Mouse (Mus musculus) kidney, adult 2 months (tissue): Measurements from ENCODE around the gene Dbil5. TPM values are rescaled to one million over a fixed set of nuclear protein-coding genes. Genes with fewer than 3 reads are reported as not detected.

ENCODE experiments used
- DNase-seq: peaks from one replicate; pipeline ENCODE4 v3.0.0; 2021
- H3K27ac ChIP-seq: fragments of 200-500 bp; 2 replicates; pipeline ENCODE4 v1.5.1; 2012; ENCODE audit warnings: low read depth, low read length, control low read depth, inconsistent platforms; ENCODE audit not compliant: insufficient read depth
- H3K27me3 ChIP-seq: fragments of 200-500 bp; replicated peaks from 2 replicates; pipeline ENCODE4 v1.6.1; 2012; ENCODE audit warnings: mild to moderate bottlenecking, moderate library complexity, low read length, inconsistent platforms; ENCODE audit not compliant: control insufficient read depth, insufficient read depth
- H3K36me3 ChIP-seq: fragments of 200-500 bp; 2 replicates; pipeline ENCODE4 v1.6.1; 2012; ENCODE audit warnings: mild to moderate bottlenecking, moderate library complexity, low read length, inconsistent platforms; ENCODE audit not compliant: control insufficient read depth, insufficient read depth
- H3K4me1 ChIP-seq: fragments of 200-500 bp; 2 replicates; pipeline ENCODE4 v1.6.1; 2011; ENCODE audit warnings: low read length; ENCODE audit not compliant: control insufficient read depth, insufficient read depth
- H3K4me3 ChIP-seq: fragments of 200-500 bp; 2 replicates; pipeline ENCODE4 v1.5.1; 2011; ENCODE audit warnings: mild to moderate bottlenecking, low read depth, low read length, control low read depth; ENCODE audit not compliant: insufficient read depth
- CTCF ChIP-seq: fragments of 200-500 bp; conservative IDR thresholded peaks from 2 replicates; pipeline ENCODE4 v1.5.1; 2011; ENCODE audit warnings: low read depth, mild to moderate bottlenecking, control low read depth, low read length, moderate library complexity, mixed read lengths; ENCODE audit not compliant: insufficient read depth, insufficient read length
- POLR2A ChIP-seq: fragments of 200-500 bp; IDR thresholded peaks from one replicate; pipeline ENCODE4 v1.6.1; 2011; ENCODE audit warnings: low read depth, low read length, control low read depth
- WGBS: fragments of 180-500 bp; shearing (Covaris S2); methylation state at CpG from one replicate; pipeline ENCODE4 v1.1.7; 2018; 5-methylcytosine and 5-hydroxymethylcytosine counted together
- polyA plus RNA-seq: library from polyadenylated mRNA; depleted of rRNA; stranded (reverse); fragments of >200 nt; gene quantifications from 2 replicates; pipeline ENCODE4 v1.2.3, GENCODE M21; 2012

Dbil5 gene
- polyA plus RNA-seq, 1 experiment = 0.58 TPM

- Histone ChIP-seq H3K4me1 (peaks cover 9% of the 10 kb centered on the region; the same call in 1 of the 2 replicates), H3K36me3 (no peaks in the 10 kb centered on the region; the same call in none of the 2 replicates), H3K27ac (no peak overlapping the region), H3K4me3 (no peak overlapping the region), H3K27me3 (no peaks in the 10 kb centered on the region)
- 95% methylated on average over 2 of the region's 2 CpGs for WGBS
- no peak for DNase-seq
- TF ChIP-seq CTCF (no peak), POLR2A (no peak)
Observed at GRCm38 (mm10) chr11:76239750-76240149, 22.3 kb downstream of the Dbil5 start.

GRCm38 (mm10) chr11:76242901-76243810, 25.7 kb downstream of the Dbil5 start, which contains the start of the genes Mrm3 and Glod4:
Gene Mrm3 (plus strand): TSS chr11:76243715.
Gene Glod4 (minus strand): TSS chr11:76243725.
- no peaks in the 10 kb centered on the region for H3K27me3 ChIP-seq
- peak within 1 kb of the TSS; percentile 91 for H3K4me3 ChIP-seq
- no peak within 1 kb of the TSS for H3K27ac ChIP-seq
- peak; percentile 94 for DNase-seq
- peaks cover 9% of the 10 kb centered on the region; the same call in 1 of the 2 replicates for H3K4me1 ChIP-seq
- no peaks in the 10 kb centered on the region; the same call in 1 of the 2 replicates for H3K36me3 ChIP-seq
- no peak for TF ChIP-seq POLR2A
- TF ChIP-seq CTCF = no peak
- under 1% methylated on average over 61 of the region's 61 CpGs for WGBS

GRCm38 (mm10) chr11:76243811-76244546, 26.6 kb downstream of the Dbil5 start:
- Histone ChIP-seq H3K4me1 (peaks cover 9% of the 10 kb centered on the region; the same call in 1 of the 2 replicates), H3K4me3 (peak overlapping the region; percentile 91), H3K27ac (no peak overlapping the region), H3K36me3 (no peaks in the 10 kb centered on the region; the same call in 1 of the 2 replicates), H3K27me3 (no peaks in the 10 kb centered on the region)
- no peak for DNase-seq
- WGBS = 2% methylated on average over 34 of the region's 34 CpGs
- no peak for TF ChIP-seq CTCF
- no peak for TF ChIP-seq POLR2A

GRCm38 (mm10) chr11:76246439-76246838, 29.0 kb downstream of the Dbil5 start:
- Histone ChIP-seq H3K27ac (no peak overlapping the region), H3K4me3 (no peak overlapping the region), H3K36me3 (no peaks in the 10 kb centered on the region), H3K4me1 (peaks cover 9% of the 10 kb centered on the region; the same call in 1 of the 2 replicates), H3K27me3 (no peaks in the 10 kb centered on the region)
- TF ChIP-seq CTCF (no peak), POLR2A (no peak)
- no peak for DNase-seq

- TF ChIP-seq POLR2A = no peak
- TF ChIP-seq CTCF = no peak
- Histone ChIP-seq H3K4me1 (peaks cover 9% of the 10 kb centered on the region; the same call in 1 of the 2 replicates), H3K27ac (no peak overlapping the region), H3K27me3 (no peaks in the 10 kb centered on the region), H3K36me3 (no peaks in the 10 kb centered on the region), H3K4me3 (no peak overlapping the region)
- no peak for DNase-seq
- 37% methylated on average over 2 of the region's 2 CpGs for WGBS
Observed at GRCm38 (mm10) chr11:76247239-76247638, 29.8 kb downstream of the Dbil5 start.

GRCm38 (mm10) chr11:76252036-76252435, 34.6 kb downstream of the Dbil5 start:
- Histone ChIP-seq H3K36me3 (no peaks in the 10 kb centered on the region), H3K27ac (no peak overlapping the region), H3K27me3 (no peaks in the 10 kb centered on the region), H3K4me3 (no peak overlapping the region), H3K4me1 (peaks cover 3% of the 10 kb centered on the region; the same call in 1 of the 2 replicates)
- TF ChIP-seq POLR2A = no peak
- TF ChIP-seq CTCF = no peak
- WGBS = 69% methylated on average over 3 of the region's 3 CpGs
- no peak for DNase-seq
